Mouse (Mus musculus) ES-E14 (cell line): ENCODE data around the gene Capn2.

Experiments
- CHD2 ChIP-seq: IDR thresholded peaks from 2 replicates; pipeline ENCODE4 v1.6.1; 2014; ENCODE audit warnings: mild to moderate bottlenecking, low read depth, low read length, inconsistent platforms
- HCFC1 ChIP-seq: IDR thresholded peaks from 2 replicates; pipeline ENCODE4 v1.6.1; 2012; ENCODE audit warnings: low read length, inconsistent platforms, borderline replicate concordance; ENCODE audit not compliant: insufficient read depth
- MAFK ChIP-seq: IDR thresholded peaks from 2 replicates; pipeline ENCODE4 v1.6.1; 2014; ENCODE audit warnings: mild to moderate bottlenecking, low read depth, low read length, inconsistent platforms; ENCODE audit not compliant: insufficient read depth
- ZC3H11A ChIP-seq: IDR thresholded peaks from 2 replicates; pipeline ENCODE4 v1.6.1; 2012; ENCODE audit warnings: low read depth, mild to moderate bottlenecking, inconsistent platforms, low read length, borderline replicate concordance
- ZNF384 ChIP-seq: IDR thresholded peaks from 2 replicates; pipeline ENCODE4 v1.6.1; 2012; ENCODE audit warnings: low read depth, low read length, inconsistent platforms

GRCm38 (mm10) chr1:182429826-182430225, 87.6 kb downstream of the Capn2 start:
- TF ChIP-seq CHD2 (no peak), ZNF384 (no peak), ZC3H11A (no peak), HCFC1 (no peak), MAFK (no peak)
